Mouse (Mus musculus) liver, adult 2 months (tissue): ENCODE measurements around the gene Slfn5.

Source experiments
- CTCF ChIP-seq: fragments of 200-500 bp; IDR thresholded peaks from 2 replicates; pipeline ENCODE4 v1.5.1; 2011; ENCODE audit warnings: low read depth, low read length, control low read depth
- POLR2A ChIP-seq: fragments of 200-500 bp; IDR thresholded peaks from 2 replicates; pipeline ENCODE4 v1.6.1; 2011; ENCODE audit warnings: low read length, control low read depth; ENCODE audit not compliant: insufficient read depth; ENCODE audit errors: extremely low read depth

DNA sequence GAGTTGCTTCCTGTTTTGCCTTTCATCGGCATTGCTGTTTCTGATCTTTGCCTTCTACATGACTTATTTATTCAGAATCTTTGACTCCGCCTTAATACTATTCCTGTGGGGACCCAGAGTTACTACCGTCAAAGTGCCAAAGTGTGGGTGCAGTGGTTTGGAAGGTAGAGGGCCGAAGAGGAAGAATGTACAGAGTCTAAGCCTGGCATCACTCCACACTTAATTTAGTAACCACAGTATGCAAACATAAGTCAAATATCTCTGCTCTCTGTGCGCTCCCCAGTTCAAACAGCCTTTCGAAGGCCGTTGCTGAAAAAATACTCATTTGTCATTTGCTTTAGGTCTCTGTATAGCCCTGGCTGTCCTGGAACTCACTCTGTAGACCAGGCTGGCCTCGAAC is 11.1 kb downstream of the Slfn5 start:
- TF ChIP-seq CTCF, result no peak
- no peak for TF ChIP-seq POLR2A
